Mouse (Mus musculus): Measurements from ENCODE around the gene Spata19.

Spata19 gene

DNA sequence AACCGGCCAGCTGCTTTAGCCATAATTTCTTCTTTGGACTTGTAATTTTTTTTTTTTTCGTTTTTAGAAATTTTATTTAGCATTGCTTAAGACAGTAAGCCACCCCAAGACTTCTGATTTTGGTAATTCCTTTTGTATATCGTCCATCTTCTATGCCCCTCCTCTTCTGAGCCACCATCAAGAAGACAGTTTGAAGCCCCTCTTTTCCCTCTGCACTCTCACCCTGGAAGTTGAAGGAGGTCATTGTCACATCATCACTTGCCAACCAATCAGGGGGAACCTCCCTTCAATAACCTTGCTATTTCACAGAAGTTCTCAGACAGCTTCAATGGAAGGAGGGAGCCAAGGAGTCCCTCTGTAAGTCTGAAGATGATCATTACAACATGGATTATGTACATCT lies at the start of gene Spata19:
Gene Spata19, plus strand, starts transcription at position 301 of the 400 bp plus-strand sequence.
- no peak for DNase-seq

DNA sequence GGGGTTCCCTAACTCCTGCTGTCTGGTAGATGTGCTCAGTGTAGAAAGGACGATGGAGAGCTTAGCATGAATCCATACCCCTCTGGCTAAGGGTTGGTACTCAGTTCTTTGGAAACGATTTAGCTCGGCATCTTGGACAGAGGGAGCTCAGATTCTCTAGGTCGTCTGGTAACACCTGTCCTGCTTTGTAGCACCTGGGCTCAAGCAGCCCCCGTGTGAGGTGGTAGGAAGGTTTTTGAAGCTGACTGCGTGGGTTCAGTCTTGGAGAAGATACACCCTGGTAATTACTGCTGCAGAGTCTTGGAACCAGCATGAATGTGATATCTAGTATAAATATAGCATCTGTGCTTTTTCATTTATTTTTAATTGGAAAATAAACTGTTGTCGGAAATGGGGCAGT lies 43.5 kb upstream of the Spata19 start:
- DNase-seq: no peak

DNA sequence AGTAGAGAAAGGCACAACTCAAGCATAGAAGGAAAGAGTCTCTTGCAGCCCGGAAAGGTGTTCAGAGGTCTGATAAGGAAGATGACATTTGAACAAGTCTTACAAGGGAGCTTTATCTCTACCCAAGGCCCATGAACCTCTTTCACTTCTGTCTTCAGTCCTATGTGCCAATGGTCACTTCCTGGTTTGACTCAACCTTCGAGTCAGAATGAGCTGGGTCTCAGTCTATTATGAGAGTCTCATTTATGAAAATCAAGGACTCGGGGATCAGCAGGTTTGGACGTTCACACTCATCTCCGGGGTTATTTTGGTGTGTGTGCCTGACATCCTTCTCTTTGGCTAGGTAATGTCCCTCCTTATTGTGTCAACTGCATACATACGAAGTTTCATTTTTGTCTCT lies 38.7 kb upstream of the Spata19 start:
- no peak for DNase-seq

DNA sequence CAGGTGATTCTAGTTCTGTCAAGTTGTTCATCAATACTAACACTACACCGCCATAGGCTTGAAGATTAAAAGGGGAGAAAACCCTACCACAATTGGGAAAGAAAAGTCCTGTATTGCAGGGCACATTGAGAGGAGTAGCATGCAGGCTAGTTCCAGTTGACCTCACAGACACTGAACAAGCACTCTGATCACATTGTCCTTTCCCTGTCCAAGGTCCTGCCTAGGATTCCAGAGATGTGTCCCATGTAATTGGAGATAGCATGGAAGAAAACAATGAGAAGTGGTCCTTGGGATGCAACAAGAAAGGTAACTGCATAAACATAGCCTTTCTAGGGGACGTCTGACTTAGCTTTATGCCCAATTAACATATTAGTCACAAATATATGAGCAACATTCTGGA lies 29.4 kb upstream of the Spata19 start:
- no peak for DNase-seq

DNA sequence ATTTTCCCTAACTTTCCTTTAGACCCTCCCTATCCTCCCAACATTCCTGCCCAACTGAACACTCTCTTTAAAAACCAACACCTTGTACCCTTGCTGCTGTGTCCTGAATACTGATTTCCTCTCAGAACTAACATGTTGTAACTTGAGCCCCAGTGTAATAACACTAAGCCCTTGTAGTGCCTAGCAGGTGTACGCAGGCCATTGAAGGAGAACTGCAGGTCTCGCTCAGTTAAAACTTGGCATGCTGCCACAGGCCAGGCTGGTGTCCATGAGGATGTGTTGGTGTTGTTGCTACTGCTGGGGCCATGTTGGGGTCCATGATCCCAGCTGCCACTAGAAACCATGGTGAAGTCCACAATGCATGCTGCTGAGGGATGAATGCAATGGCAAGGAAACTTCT lies 27.5 kb upstream of the Spata19 start:
- peak; percentile 14 to 55 for DNase-seq

DNA sequence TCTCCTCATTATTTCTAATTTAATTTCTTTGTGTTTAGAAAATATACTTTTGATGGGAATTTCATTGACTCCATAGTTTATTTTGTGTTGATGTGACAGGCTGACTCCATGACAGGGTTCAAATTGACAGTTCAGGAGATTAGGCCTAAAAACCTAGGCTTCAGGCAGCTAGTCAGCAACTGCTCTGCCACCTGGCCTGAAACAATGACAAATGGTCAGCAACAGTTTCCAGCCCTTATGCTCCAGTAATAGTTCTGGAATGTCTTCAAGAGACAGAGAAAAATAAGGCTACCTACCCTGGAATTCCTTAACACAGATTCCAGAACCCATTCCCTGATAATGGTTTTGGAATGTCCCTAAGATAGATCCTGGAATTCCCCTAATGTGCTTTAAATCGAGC lies 20.9 kb upstream of the Spata19 start:
- DNase-seq: no peak

DNA sequence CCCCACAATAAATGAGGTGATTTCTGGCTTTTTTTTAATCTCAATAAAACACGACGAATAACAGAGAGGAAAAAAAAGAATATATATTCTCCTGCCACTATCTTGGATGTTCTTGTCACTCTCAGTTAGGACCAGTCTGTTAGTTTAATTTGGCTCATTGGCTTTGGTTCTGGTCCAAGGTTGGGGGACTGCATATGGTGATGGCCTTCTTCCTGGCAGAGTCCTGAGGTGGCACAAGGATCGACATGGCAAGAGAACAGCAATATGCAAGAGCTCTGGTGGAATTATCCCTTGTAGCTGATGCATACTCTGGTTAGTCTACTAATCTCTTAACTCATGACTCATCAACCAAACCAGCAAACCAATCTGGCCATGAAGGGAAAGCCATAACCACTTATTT lies 9.6 kb upstream of the Spata19 start:
- DNase-seq: no peak

DNA sequence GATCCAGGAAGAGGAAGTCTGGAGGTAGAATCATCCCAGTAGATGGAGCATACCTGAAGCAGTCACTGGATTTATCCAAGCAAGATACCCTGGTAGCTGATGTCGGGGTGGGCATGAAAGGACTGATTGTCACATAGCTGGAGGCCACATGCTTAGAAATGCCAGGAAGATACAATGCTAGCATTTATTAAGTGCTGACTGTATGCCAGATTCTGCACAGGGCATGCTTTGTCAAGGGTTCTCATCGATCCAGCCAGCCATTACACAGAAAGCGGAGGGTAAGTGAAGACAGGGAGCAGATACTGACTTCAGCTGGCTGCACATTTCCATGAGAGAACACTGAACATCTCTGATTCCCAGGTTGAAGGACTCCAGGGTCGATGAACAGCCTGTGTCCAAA lies 4.6 kb downstream of the Spata19 start:
- no peak for DNase-seq

DNA sequence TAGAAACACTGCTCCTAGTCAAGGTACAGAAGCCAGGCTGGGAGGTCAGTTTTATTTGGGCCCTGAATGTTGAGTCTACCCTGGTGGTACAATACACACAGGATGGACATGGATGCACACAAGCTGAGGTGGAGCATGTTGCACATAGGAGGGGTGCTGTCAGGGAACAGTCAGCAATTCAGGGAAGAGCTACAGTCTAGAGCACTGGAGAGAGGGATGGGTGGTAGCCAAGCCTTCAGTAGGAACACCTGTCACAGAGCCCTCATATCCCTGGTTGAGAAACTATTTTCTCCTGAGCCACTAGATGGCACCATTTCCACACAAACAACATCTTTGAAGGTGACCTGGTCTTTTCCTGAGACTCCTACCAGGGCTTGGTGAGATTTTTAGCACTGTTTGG lies 13.1 kb downstream of the Spata19 start:
- peak in 1 of 2 experiments; percentile 8 for DNase-seq

DNA sequence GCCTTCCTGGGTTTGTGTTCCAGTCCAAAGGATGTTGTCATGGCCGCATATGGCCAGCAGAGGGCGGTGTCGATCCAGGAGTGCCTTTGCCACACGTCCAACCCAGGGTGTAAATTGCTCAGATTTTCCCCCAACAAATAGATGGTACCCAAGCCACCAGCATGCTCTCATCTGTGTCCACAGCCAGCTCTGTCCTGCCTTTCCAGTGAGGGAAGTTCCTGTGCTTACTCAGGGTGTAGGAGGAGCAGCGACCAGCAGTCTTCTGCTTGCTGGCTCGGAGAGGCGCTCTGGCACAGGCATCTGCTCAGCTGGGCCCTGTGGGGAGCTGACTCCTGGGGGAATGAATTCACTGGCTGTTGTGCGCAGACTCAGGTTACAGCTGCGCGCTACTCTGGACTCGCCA lies 17.5 kb downstream of the Spata19 start:
- peak in 1 of 2 experiments; percentile 65 for DNase-seq

DNA sequence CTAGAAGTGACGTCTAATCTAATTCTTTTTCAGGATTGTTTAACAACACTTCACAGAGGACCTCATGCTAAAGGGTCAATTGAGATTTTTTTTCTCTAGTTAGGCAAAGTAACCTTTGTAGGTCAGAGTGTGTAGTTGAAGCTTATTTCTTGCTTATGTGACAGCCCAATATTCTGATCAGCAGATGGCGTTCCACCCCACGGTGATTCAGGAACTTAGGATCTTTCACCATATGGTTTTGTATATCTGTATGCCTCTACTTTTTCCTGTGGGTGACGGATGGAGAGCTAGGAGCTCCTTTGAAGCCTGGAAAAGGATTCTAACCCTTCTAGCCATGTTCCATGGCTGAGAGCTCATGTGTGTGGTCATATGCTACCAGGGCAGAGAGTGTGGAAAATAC lies 27.9 kb downstream of the Spata19 start:
- DNase-seq: no peak

DNA sequence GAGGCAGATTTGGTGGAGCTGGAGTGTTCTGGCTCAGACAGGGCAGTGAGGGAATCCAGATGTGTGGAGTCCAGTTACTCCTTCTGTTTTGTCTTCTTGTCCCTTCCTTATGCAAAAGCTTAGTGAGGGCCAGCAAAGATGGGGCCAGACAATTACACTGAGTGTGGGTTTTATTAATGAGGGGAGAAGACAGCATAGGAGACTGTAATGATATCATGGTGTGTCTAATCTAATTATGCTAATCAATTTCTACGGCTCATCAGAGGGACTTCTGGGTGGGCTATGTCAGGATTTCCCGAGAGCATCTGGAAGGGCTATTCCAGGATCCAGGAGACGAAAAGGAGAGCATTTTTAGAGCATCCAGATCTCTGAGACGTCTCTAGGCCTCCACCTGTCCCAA lies 32.0 kb downstream of the Spata19 start:
- DNase-seq: no peak

DNA sequence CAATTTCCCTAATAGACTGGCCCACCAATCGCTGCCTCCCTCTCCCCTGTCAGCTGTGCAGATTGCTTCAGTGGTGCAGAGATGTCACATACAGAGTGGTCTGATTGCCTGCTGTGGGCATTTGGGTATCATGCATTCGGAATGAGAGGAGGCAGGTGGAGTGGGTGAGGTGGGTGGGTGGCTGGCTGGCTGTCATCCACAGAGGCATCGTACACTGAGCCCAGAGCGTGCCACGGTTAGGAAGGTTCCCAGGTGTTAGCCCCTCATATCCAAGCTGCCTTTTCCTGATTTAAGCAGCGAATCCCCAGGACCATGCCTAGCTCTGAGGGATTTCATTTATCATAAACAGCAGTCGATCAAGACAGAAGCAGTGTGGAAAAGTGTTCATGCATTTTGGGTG lies 36.7 kb downstream of the Spata19 start:
- no peak for DNase-seq

DNA sequence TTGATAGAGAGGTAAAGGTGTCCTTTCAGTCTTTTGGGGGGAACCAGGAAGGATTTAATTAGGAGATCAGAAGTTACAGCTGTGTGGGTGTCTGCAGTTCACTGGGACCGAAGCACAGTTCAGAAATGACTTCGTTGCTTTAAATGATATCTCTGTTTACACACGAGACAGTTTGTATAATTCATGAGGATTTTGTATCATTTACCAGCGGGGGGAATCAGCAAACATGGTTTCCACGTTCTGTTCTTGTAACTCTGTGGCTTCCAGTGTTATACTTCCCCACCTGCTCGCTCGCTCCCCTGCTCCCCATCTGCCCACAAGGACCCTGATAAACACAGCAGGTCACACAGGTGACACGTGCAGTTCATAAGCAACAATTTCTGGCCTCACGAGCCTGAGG lies 39.3 kb downstream of the Spata19 start:
- DNase-seq: no peak

DNA sequence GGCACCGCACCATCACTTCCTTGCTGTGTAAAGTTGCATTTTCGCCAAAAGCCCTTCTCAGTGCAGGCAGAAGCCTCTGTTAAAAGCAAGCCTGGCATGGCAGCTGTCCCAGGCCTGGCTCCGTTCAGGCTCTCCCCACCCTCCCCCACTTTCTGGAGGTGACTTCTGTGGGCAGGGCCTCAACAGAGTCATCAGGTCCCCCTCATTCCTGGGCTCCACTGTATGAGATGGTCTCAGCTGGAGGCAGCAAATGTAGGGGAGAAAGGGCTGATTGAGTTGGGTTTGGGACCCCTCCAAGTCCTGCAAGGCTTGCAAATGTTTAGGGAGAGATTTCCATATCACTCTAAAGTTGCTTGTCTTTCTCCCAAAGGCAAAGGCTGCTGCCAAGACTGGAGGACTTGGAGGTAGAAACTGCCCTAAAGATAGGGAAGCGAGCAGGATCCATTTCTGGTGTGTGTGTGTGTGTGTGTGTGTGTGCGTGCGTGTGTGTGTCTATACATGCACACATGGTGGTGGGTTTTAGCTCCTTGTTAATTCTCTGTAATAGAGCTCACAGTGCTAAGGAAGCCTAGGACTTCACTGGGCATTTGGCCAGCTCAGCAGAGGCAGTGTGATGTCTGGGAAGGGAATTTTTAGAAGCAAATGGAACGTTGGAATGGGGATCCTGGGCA lies 40.9 kb downstream of the Spata19 start:
- no peak for DNase-seq

DNA sequence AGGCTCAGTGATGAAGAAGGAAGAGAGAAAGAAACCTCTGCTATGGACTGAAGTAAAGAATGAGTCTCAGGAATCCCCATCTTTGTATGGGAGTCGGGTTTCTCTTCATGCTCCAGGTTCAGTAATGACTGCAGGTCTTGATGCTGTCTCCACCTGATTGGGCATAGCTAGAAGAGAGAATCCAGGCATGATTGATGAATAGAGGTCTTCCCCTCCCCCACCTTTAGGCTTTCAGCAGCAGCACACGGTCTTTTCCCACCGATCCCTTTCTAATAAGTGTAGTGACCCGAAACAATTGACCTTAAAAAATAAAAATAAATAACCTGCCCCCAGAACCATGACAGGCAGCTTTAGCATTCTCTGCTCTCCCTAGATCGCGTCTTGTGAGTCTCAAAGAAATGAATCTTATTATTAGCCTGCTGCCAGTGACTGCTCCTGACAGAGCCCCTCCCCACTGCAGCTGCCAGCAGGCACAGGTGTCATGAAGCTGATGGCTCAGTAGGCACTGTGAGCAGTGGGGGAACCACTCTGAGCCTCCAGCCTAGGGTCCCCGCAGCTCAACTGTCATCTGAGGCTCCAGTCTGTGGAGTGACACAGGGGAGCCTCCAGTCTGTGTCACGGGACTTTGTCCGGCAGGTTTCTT lies 53.3 kb downstream of the Spata19 start:
- no peak for DNase-seq
